Mouse (Mus musculus) embryonic facial prominence, embryonic 15.5 days (tissue): ENCODE results near the gene 9130409I23Rik. TPM values are rescaled to one million over a fixed set of nuclear protein-coding genes. Genes with fewer than 3 reads are reported as not detected.
A peak's percentile ranks its signal among the peaks of the same experiment; 100 is the strongest.
"Not testable (repeated sequence)": the region's sequence is repeated elsewhere in the genome, so short reads cannot be mapped to it uniquely, and the experiment has no call there.

ENCODE experiments used
- ATAC-seq: fragments of 200-750 bp; cut with Nextera tagmentation; 2 replicates; pipeline ENCODE4 v1.8.0; 2017; ENCODE audit warnings: low read depth, moderate TSS enrichment; ENCODE audit not compliant: insufficient number of reproducible peaks, low FRiP score, low TSS enrichment
- H3K27ac ChIP-seq: fragments of 300-500 bp; sonication (generic); replicated peaks from 2 replicates; pipeline ENCODE4 v1.5.1; 2015; ENCODE audit warnings: mild to moderate bottlenecking, inconsistent platforms
- H3K27me3 ChIP-seq: fragments of 300-500 bp; sonication (generic); 2 replicates; pipeline ENCODE4 v1.6.1; 2015; ENCODE audit warnings: inconsistent platforms
- H3K36me3 ChIP-seq: fragments of 300-500 bp; sonication (generic); 2 replicates; pipeline ENCODE4 v1.6.1; 2015; ENCODE audit warnings: mild to moderate bottlenecking, inconsistent platforms
- H3K4me1 ChIP-seq: fragments of 300-500 bp; sonication (generic); 2 replicates; pipeline ENCODE4 v1.6.1; 2015; ENCODE audit warnings: inconsistent platforms
- H3K4me2 ChIP-seq: fragments of 300-500 bp; sonication (generic); replicated peaks from 2 replicates; pipeline ENCODE4 v1.6.1; 2015; ENCODE audit warnings: mild to moderate bottlenecking, inconsistent platforms
- H3K4me3 ChIP-seq: fragments of 300-500 bp; sonication (generic); replicated peaks from 2 replicates; pipeline ENCODE4 v1.5.1; 2015; ENCODE audit warnings: mild to moderate bottlenecking, inconsistent platforms
- H3K9ac ChIP-seq: fragments of 300-500 bp; sonication (generic); 2 replicates; pipeline ENCODE4 v1.6.1; 2015; ENCODE audit warnings: inconsistent platforms
- H3K9me3 ChIP-seq: fragments of 300-500 bp; sonication (generic); replicated peaks from 2 replicates; pipeline ENCODE4 v1.6.1; 2016; ENCODE audit warnings: inconsistent platforms
- WGBS: fragments of 180-500 bp; shearing (Covaris S2); methylation state at CpG from one replicate; pipeline ENCODE4 v1.1.7; 2015; 5-methylcytosine and 5-hydroxymethylcytosine counted together
- polyA plus RNA-seq: library from polyadenylated mRNA; unstranded; fragments of >200 nt; fragmentation: Nextera tagmentation; extraction: Ambion mirVana; gene quantifications from 2 replicates; pipeline ENCODE4 v1.2.1, GENCODE M21; 2015

Gene 9130409I23Rik
- polyA plus RNA-seq, 1 experiment from 2014 or later = not detected

- H3K36me3 ChIP-seq, H3K9ac ChIP-seq, H3K9me3 ChIP-seq, H3K4me3 ChIP-seq, H3K4me2 ChIP-seq, ATAC-seq, H3K27ac ChIP-seq, H3K4me1 ChIP-seq, H3K27me3 ChIP-seq: not testable (repeated sequence)
- 86% methylated on average over 5 of the region's 5 CpGs for WGBS
These were observed 15.8 kb upstream of the 9130409I23Rik start for GRCm38 (mm10) chr1:181035015-181035778.

GRCm38 (mm10) chr1:181037623-181038022 lies 13.4 kb upstream of the 9130409I23Rik start:
- Histone ChIP-seq H3K4me3 (no peak overlapping the region), H3K9me3 (no peaks in the 10 kb centered on the region), H3K9ac (no peak overlapping the region), H3K36me3 (no peaks in the 10 kb centered on the region), H3K4me1 (peaks cover 3% of the 10 kb centered on the region; the same call in 1 of the 2 replicates), H3K4me2 (no peak overlapping the region), H3K27ac (no peak overlapping the region), H3K27me3 (no peaks in the 10 kb centered on the region)
- no peak for ATAC-seq
- 70% methylated on average over 4 of the region's 4 CpGs for WGBS

GRCm38 (mm10) chr1:181039652-181040051 lies 11.4 kb upstream of the 9130409I23Rik start:
- Histone ChIP-seq H3K4me3 (no peak overlapping the region), H3K9ac (no peak overlapping the region), H3K27ac (no peak overlapping the region), H3K9me3 (no peaks in the 10 kb centered on the region), H3K4me2 (no peak overlapping the region; the same call in 1 of the 2 replicates), H3K4me1 (peaks cover 3% of the 10 kb centered on the region; the same call in 1 of the 2 replicates), H3K36me3 (no peaks in the 10 kb centered on the region), H3K27me3 (no peaks in the 10 kb centered on the region; the same call in 1 of the 2 replicates)
- 14% methylated on average over 4 of the region's 4 CpGs for WGBS
- no peak for ATAC-seq

GRCm38 (mm10) chr1:181047520-181047919 lies 3.5 kb upstream of the 9130409I23Rik start:
- Histone ChIP-seq H3K4me1 (no peaks in the 10 kb centered on the region), H3K4me2 (no peak overlapping the region), H3K27me3 (no peaks in the 10 kb centered on the region; the same call in 1 of the 2 replicates), H3K27ac (no peak overlapping the region), H3K36me3 (no peaks in the 10 kb centered on the region), H3K9ac (no peak overlapping the region), H3K9me3 (no peaks in the 10 kb centered on the region), H3K4me3 (no peak overlapping the region)
- no peak for ATAC-seq
- 76% methylated on average over 1 of the region's 1 CpGs for WGBS

GRCm38 (mm10) chr1:181049328-181049842 lies 1.7 kb upstream of the 9130409I23Rik start:
- H3K4me1 ChIP-seq = no peaks in the 10 kb centered on the region
- no peaks in the 10 kb centered on the region; the same call in 1 of the 2 replicates for H3K27me3 ChIP-seq
- H3K9me3 ChIP-seq = no peaks in the 10 kb centered on the region
- H3K4me3 ChIP-seq = no peak overlapping the region
- H3K9ac ChIP-seq = no peak overlapping the region
- no peak for ATAC-seq
- H3K4me2 ChIP-seq = no peak overlapping the region
- no peak overlapping the region for H3K27ac ChIP-seq
- H3K36me3 ChIP-seq = no peaks in the 10 kb centered on the region

- H3K4me2 ChIP-seq = no peak overlapping the region
- H3K27ac ChIP-seq = no peak overlapping the region
- ATAC-seq = no peak
- no peaks in the 10 kb centered on the region for H3K4me1 ChIP-seq
- H3K9ac ChIP-seq = no peak overlapping the region
- no peaks in the 10 kb centered on the region for H3K27me3 ChIP-seq
- H3K4me3 ChIP-seq = no peak overlapping the region
- H3K9me3 ChIP-seq = no peaks in the 10 kb centered on the region
- H3K36me3 ChIP-seq = no peaks in the 10 kb centered on the region
- 83% methylated on average over 4 of the region's 4 CpGs for WGBS
These were observed 1.9 kb downstream of the 9130409I23Rik start for GRCm38 (mm10) chr1:181052898-181053297.

GRCm38 (mm10) chr1:181061784-181062485 lies 10.9 kb downstream of the 9130409I23Rik start:
- WGBS = 45% methylated on average over 3 of the region's 3 CpGs
- Histone ChIP-seq H3K36me3 (no peaks in the 10 kb centered on the region), H3K27ac (no peak overlapping the region), H3K4me3 (no peak overlapping the region), H3K4me2 (no peak overlapping the region), H3K4me1 (no peaks in the 10 kb centered on the region), H3K9ac (no peak overlapping the region), H3K9me3 (no peaks in the 10 kb centered on the region), H3K27me3 (no peaks in the 10 kb centered on the region)
- ATAC-seq = peak; percentile 69

- H3K4me2 ChIP-seq = no peak overlapping the region
- ATAC-seq = no peak
- H3K36me3 ChIP-seq = no peaks in the 10 kb centered on the region
- H3K4me1 ChIP-seq = no peaks in the 10 kb centered on the region
- H3K9ac ChIP-seq = no peak overlapping the region
- H3K27ac ChIP-seq = no peak overlapping the region
- WGBS = 52% methylated on average over 2 of the region's 2 CpGs
- H3K9me3 ChIP-seq = no peaks in the 10 kb centered on the region
- no peaks in the 10 kb centered on the region for H3K27me3 ChIP-seq
- no peak overlapping the region for H3K4me3 ChIP-seq
These were observed 13.0 kb downstream of the 9130409I23Rik start for GRCm38 (mm10) chr1:181063991-181064390.

GRCm38 (mm10) chr1:181064648-181065047 lies 13.6 kb downstream of the 9130409I23Rik start:
- Histone ChIP-seq H3K4me1 (no peaks in the 10 kb centered on the region), H3K4me2 (no peak overlapping the region), H3K9me3 (no peaks in the 10 kb centered on the region), H3K27me3 (no peaks in the 10 kb centered on the region), H3K36me3 (no peaks in the 10 kb centered on the region), H3K9ac (no peak overlapping the region), H3K4me3 (no peak overlapping the region), H3K27ac (no peak overlapping the region)
- no peak for ATAC-seq
- 77% methylated on average over 6 of the region's 6 CpGs for WGBS

- Histone ChIP-seq H3K4me2 (no peak overlapping the region), H3K4me1 (no peaks in the 10 kb centered on the region), H3K27me3 (no peaks in the 10 kb centered on the region), H3K9ac (no peak overlapping the region), H3K9me3 (no peaks in the 10 kb centered on the region), H3K4me3 (no peak overlapping the region), H3K36me3 (no peaks in the 10 kb centered on the region), H3K27ac (no peak overlapping the region)
- ATAC-seq = no peak
- 75% methylated on average over 1 of the region's 1 CpGs for WGBS
These were observed 17.3 kb downstream of the 9130409I23Rik start for GRCm38 (mm10) chr1:181068344-181068743.

- Histone ChIP-seq H3K4me1 (no peaks in the 10 kb centered on the region), H3K4me3 (no peak overlapping the region), H3K4me2 (no peak overlapping the region), H3K27me3 (no peaks in the 10 kb centered on the region), H3K9me3 (no peaks in the 10 kb centered on the region), H3K9ac (no peak overlapping the region), H3K27ac (no peak overlapping the region), H3K36me3 (no peaks in the 10 kb centered on the region)
- no peak for ATAC-seq
- 65% methylated on average over 11 of the region's 11 CpGs for WGBS
These were observed 18.6 kb downstream of the 9130409I23Rik start for GRCm38 (mm10) chr1:181069671-181070070.
